Mouse (Mus musculus): ENCODE results near the gene Ptprg. TPM values are rescaled to one million over a fixed set of nuclear protein-coding genes. Genes with fewer than 3 reads are reported as not detected.

Ptprg gene
- polyA plus RNA-seq, 1 experiment from 2014 or later, result 45.9 TPM

DNA sequence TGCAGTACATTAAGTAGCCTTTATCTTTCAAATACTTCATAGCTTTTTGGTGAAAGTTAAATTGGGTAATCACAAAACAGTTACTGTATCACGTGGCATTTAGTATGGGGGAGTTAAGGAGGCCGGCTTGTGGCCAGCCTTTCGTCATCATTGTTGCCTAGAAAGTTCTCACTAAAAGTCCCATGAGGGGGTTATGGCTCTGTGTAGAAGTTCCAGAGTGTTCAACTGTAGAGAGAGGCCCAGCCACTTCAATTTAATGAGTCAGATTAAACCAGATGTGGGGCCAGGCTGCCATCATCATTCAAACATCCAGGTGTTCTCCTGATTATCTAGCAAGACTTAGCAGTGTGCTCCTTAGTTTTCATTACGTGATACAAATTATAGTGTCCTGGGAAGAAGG, 613.9 kb downstream of the Ptprg start:
- Histone ChIP-seq H3K9ac (no peak overlapping the region), H3K4me3 (no peak overlapping the region), H3K36me3 (peaks cover 9% of the 10 kb centered on the region; the same call in 1 of the 2 replicates), H3K4me2 (no peak overlapping the region), H3K27ac (replicated peaks) (no peak overlapping the region), H3K9me3 (no peaks in the 10 kb centered on the region), H3K27me3 (no peaks in the 10 kb centered on the region), H3K4me1 (replicated peaks) (peaks cover 7% of the 10 kb centered on the region)
- no peak for ATAC-seq (ENCODE audit: low read depth)
- 91% methylated on average over 4 of the region's 4 CpGs for WGBS

DNA sequence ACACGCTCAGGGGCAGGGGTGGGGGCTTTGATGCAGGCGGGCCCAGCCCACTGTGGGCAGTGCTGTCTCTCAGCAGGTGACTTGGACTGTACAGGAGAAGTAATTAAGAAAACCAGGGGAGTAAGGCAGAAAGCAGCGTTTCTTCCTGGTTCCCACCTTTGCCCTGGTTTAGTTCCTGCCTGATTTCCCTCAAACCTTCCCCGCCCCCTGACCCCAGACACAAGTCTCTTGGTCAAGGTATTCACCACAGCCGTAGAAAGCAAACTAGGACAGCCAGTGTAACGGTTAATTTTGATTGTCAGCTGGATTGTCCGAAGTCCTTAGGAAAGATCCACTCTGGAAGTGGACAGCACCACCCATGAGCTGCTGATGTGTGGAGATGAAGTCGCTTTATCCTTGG, 614.3 kb downstream of the Ptprg start:
- H3K36me3 ChIP-seq, result peaks cover 9% of the 10 kb centered on the region; the same call in 1 of the 2 replicates
- no peak for ATAC-seq (ENCODE audit: low read depth)
- H3K9me3 ChIP-seq, result no peaks in the 10 kb centered on the region
- WGBS, result 82% methylated on average over 8 of the region's 8 CpGs
- H3K27me3 ChIP-seq, result no peaks in the 10 kb centered on the region
- no peak overlapping the region for H3K27ac ChIP-seq (replicated peaks)
- no peak overlapping the region for H3K9ac ChIP-seq
- H3K4me2 ChIP-seq, result no peak overlapping the region
- H3K4me3 ChIP-seq, result no peak overlapping the region
- peaks cover 3% of the 10 kb centered on the region for H3K4me1 ChIP-seq (replicated peaks)

- WGBS, result 20% methylated on average over 5 of the region's 5 CpGs
- no peaks in the 10 kb centered on the region for H3K36me3 ChIP-seq
- no peak overlapping the region for H3K4me2 ChIP-seq
- H3K27ac ChIP-seq (replicated peaks), result 0 out of 2 replicates have a peak overlapping the region, but pooled peaks have one; percentile 42
- no peak overlapping the region for H3K9ac ChIP-seq
- peaks cover 16% of the 10 kb centered on the region for H3K4me1 ChIP-seq (replicated peaks)
- no peaks in the 10 kb centered on the region for H3K9me3 ChIP-seq
- ATAC-seq (ENCODE audit: low read depth), result peak; percentile 69; the same call in 1 of the 2 replicates
- H3K27me3 ChIP-seq, result no peaks in the 10 kb centered on the region
- no peak overlapping the region for H3K4me3 ChIP-seq
Observed at GRCm38 (mm10) chr14:12177436-12177835, 624.1 kb downstream of the Ptprg start.

DNA sequence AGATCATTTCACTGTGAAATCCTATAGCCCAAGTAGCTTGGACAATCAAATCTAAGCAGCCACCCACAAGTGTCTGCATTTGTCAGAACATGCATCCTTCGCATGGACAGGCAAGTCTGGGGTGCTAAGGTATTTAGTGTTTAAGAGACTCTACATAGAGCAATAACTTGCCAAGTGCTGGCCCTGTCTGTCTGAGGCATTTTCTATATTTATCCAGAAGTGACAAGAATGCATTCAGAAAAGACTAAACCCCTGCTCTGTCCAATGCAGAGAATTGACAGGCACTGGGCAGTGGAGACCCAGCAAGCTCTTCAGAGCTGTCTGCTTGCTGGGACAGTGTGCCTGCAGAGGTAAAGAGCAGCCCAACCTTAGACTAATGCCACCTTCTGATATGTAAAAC, 625.3 kb downstream of the Ptprg start:
- H3K4me2 ChIP-seq, result no peak overlapping the region
- peaks cover 22% of the 10 kb centered on the region for H3K4me1 ChIP-seq (replicated peaks)
- H3K4me3 ChIP-seq, result no peak overlapping the region
- H3K9me3 ChIP-seq, result no peaks in the 10 kb centered on the region
- no peaks in the 10 kb centered on the region for H3K27me3 ChIP-seq
- H3K9ac ChIP-seq, result no peak overlapping the region
- H3K36me3 ChIP-seq, result no peaks in the 10 kb centered on the region
- ATAC-seq (ENCODE audit: low read depth), result no peak
- 88% methylated on average over 1 of the region's 1 CpGs for WGBS
- no peak overlapping the region for H3K27ac ChIP-seq (replicated peaks)

DNA sequence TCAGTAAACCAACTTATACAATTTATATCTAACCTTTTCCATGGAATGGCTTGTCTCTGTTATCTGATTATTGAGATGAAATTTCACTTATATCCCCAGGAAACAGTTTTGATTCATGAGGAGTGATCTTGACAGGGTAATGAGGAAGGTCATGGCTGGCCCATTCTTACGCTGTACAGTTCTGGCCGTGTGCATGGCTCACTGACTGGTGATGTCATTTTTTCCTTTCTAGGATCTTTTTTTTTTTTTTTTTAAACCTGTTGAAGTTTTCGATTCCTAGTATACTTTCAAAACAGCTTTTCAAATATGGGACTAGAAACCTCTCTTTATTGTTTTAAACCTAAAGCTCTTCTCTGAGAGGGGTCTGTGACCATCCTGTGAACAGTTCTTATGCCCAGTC, 626.8 kb downstream of the Ptprg start:
- H3K36me3 ChIP-seq, result no peaks in the 10 kb centered on the region
- H3K4me2 ChIP-seq, result no peak overlapping the region
- no peak overlapping the region for H3K4me3 ChIP-seq
- no peaks in the 10 kb centered on the region for H3K27me3 ChIP-seq
- ATAC-seq (ENCODE audit: low read depth), result no peak
- peaks cover 37% of the 10 kb centered on the region for H3K4me1 ChIP-seq (replicated peaks)
- 69% methylated on average over 3 of the region's 3 CpGs for WGBS
- no peak overlapping the region for H3K9ac ChIP-seq
- no peak overlapping the region for H3K27ac ChIP-seq (replicated peaks)
- H3K9me3 ChIP-seq, result no peaks in the 10 kb centered on the region

DNA sequence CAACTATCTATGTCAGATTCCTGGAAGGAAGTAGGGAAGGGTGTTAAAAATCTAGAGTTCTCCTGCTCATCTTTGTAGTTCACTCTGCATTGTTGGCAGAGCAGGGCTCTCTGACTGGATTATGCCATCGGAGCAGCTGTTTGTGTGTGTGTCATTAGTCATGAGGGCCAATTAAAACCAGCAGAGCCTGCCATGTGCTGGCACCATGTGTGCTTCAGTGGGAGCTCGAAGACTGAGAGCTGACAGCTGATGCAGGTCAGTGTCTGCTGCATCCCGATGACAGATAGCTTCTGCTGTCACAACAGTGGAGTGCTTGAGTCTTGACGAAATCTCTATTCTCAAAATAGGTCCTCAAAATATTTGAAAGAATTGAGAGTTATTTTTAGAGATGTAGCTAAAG, 631.7 kb downstream of the Ptprg start:
- Histone ChIP-seq H3K4me3 (no peak overlapping the region), H3K9me3 (no peaks in the 10 kb centered on the region), H3K36me3 (no peaks in the 10 kb centered on the region), H3K27ac (replicated peaks) (peak overlapping the region; percentile 86), H3K4me1 (replicated peaks) (peaks cover 48% of the 10 kb centered on the region), H3K4me2 (no peak overlapping the region), H3K27me3 (no peaks in the 10 kb centered on the region), H3K9ac (no peak overlapping the region)
- 42% methylated on average over 4 of the region's 4 CpGs for WGBS
- peak; percentile 63 for ATAC-seq (ENCODE audit: low read depth)

DNA sequence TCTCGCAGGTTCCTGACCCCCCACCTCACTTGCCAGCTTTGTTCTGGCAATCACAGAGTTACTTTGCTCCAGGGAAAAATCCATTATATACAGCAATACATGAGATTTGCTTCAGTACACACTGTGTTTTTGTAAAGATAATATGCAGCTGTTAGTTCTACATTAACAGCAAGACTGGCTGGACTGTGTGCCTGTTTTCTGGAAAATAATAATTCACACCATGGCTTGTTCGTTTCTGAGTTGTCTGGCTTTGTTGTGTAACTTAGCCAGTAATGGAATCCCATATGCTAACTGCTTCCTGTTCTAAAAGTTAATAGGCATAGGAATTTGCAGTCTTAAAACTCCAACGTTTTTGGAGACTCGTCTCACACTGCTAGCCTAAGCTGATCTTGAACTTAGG, 635.0 kb downstream of the Ptprg start:
- Histone ChIP-seq H3K9ac (no peak overlapping the region), H3K4me1 (replicated peaks) (peaks cover 63% of the 10 kb centered on the region), H3K36me3 (no peaks in the 10 kb centered on the region), H3K4me3 (no peak overlapping the region), H3K9me3 (no peaks in the 10 kb centered on the region), H3K27me3 (no peaks in the 10 kb centered on the region), H3K4me2 (no peak overlapping the region), H3K27ac (replicated peaks) (0 out of 2 replicates have a peak overlapping the region, but pooled peaks have one; percentile 19)
- WGBS, result 36% methylated on average over 4 of the region's 4 CpGs
- ATAC-seq (ENCODE audit: low read depth), result no peak

DNA sequence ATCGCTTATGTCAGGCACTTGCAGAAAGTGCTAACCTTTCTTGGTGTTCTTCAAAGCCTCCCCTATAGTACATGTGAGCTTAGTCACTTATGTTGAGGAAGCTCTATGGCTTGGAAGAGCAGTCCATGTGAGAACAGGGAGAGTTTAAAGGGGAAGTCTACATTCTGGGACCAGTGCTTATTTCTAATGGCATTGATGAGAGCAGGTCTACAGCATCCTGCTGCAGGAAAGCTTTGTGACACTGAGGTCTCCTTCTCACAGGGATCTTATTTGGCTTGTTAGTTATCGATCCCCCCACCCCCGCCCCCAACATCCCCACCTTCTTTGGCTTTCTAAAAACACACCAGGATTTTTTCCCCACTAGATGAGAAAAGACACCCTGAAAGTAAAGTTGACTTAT, 635.9 kb downstream of the Ptprg start:
- Histone ChIP-seq H3K4me3 (no peak overlapping the region), H3K27ac (replicated peaks) (peak overlapping the region; percentile 81), H3K4me2 (peak overlapping the region; percentile 34), H3K36me3 (no peaks in the 10 kb centered on the region), H3K4me1 (replicated peaks) (peaks cover 54% of the 10 kb centered on the region), H3K27me3 (no peaks in the 10 kb centered on the region), H3K9ac (peak overlapping the region; percentile 35; the same call in 1 of the 2 replicates), H3K9me3 (no peaks in the 10 kb centered on the region)
- WGBS, result 60% methylated on average over 3 of the region's 3 CpGs
- no peak for ATAC-seq (ENCODE audit: low read depth)

- Histone ChIP-seq H3K9me3 (no peaks in the 10 kb centered on the region), H3K4me3 (no peak overlapping the region), H3K36me3 (no peaks in the 10 kb centered on the region), H3K4me2 (peak overlapping the region; percentile 34), H3K4me1 (replicated peaks) (peaks cover 47% of the 10 kb centered on the region), H3K27ac (replicated peaks) (peak overlapping the region; percentile 81), H3K27me3 (no peaks in the 10 kb centered on the region), H3K9ac (peak overlapping the region; percentile 35; the same call in 1 of the 2 replicates)
- WGBS, result 19% methylated on average over 12 of the region's 12 CpGs
- peak; percentile 92 for ATAC-seq (ENCODE audit: low read depth)
Observed at GRCm38 (mm10) chr14:12189717-12190600, 636.6 kb downstream of the Ptprg start.

DNA sequence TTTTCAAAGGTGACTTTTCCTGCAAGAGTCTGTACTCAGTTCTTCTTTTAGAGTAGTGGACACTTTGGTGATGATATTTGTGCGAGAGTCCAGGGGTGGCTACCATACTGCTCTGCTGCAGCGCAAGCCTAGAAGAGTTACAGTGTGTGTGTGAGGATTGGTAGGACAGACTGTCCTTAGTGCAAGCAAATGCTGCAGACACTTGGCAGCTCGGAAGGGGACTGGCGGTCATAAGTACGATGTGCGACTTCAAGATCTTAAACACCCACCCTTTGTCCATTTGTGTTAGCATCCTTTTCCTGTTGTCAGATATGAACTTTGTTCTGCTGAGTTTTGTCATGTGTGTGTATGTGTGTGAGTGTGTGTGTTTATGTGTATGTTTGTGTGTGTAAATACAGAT, 637.7 kb downstream of the Ptprg start:
- H3K4me2 ChIP-seq, result peak overlapping the region; percentile 34
- H3K9me3 ChIP-seq, result no peaks in the 10 kb centered on the region
- H3K27me3 ChIP-seq, result no peaks in the 10 kb centered on the region
- whole genome bisulfite sequencing, result 76% methylated on average over 6 of the region's 6 CpGs
- H3K36me3 ChIP-seq, result no peaks in the 10 kb centered on the region
- no peak overlapping the region for H3K27ac ChIP-seq (replicated peaks)
- peaks cover 45% of the 10 kb centered on the region for H3K4me1 ChIP-seq (replicated peaks)
- no peak overlapping the region for H3K9ac ChIP-seq
- no peak overlapping the region for H3K4me3 ChIP-seq
- ATAC-seq (ENCODE audit: low read depth), result no peak

DNA sequence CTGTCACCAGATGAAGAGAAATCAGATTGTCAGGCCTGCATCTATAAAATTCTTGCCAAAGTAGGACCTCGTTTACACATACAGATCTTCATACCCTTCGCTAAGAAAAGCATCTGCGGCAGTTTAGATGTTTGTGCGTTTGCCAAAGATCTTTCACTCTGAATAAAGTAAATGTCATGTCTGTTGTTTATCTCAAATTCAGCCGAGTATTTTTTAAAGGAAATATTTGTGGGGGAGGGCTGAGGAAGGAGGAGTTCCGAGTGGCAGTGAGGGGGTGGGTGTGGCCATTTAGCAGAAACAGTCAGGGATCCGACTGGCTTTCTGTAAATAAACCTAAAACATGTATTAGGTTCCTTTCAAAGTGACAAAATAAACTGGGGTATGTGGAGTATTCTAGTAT, 645.4 kb downstream of the Ptprg start:
- Histone ChIP-seq H3K9ac (no peak overlapping the region), H3K27me3 (no peaks in the 10 kb centered on the region), H3K4me1 (replicated peaks) (peaks cover 35% of the 10 kb centered on the region), H3K9me3 (no peaks in the 10 kb centered on the region), H3K4me2 (no peak overlapping the region), H3K27ac (replicated peaks) (no peak overlapping the region), H3K36me3 (no peaks in the 10 kb centered on the region), H3K4me3 (no peak overlapping the region)
- WGBS, result 75% methylated on average over 7 of the region's 7 CpGs
- ATAC-seq (ENCODE audit: low read depth), result no peak

- ATAC-seq (ENCODE audit: low read depth), result peak; percentile 87
- Histone ChIP-seq H3K4me2 (no peak overlapping the region), H3K4me1 (replicated peaks) (peaks cover 35% of the 10 kb centered on the region), H3K27ac (replicated peaks) (peak overlapping the region; percentile 66), H3K36me3 (no peaks in the 10 kb centered on the region), H3K27me3 (no peaks in the 10 kb centered on the region), H3K9me3 (no peaks in the 10 kb centered on the region), H3K4me3 (no peak overlapping the region), H3K9ac (no peak overlapping the region)
- 45% methylated on average over 13 of the region's 13 CpGs for WGBS
Observed at GRCm38 (mm10) chr14:12199956-12200950, 646.9 kb downstream of the Ptprg start.

All from neural tube, embryonic 13.5 days (tissue).